Mouse (Mus musculus): ENCODE data around the gene Fam163a. TPM values are rescaled to one million over a fixed set of nuclear protein-coding genes. Genes with fewer than 3 reads are reported as not detected.

The Fam163a gene
- polyA plus RNA-seq, 1 experiment from 2014 or later, result 1.8 TPM

DNA sequence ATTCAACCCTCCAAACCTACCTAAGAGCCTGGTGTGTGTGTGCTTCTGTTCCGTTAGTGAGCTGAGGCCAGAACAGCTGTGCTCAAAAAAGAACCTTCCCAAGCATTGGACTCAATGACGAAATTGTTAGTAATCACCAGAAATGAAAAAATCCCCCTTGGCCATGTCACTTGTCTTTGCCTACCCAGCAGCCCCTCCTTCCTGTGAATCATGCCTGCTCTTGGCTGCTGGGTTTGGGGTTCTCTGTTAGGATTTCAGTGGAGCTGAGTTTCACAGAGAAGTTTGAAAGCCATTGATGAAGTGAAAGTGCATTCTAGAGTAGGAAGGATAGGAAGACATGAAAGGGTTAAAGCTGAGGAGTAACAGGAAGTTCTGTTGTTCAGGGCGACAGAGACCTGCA is 138.7 kb downstream of the Fam163a start:
- H3K9ac ChIP-seq (ENCODE audit: low read depth, low read length), result no peak overlapping the region
- H3K36me3 ChIP-seq (ENCODE audit: control insufficient read depth, insufficient read depth), result peaks cover 57% of the 10 kb centered on the region
- H3K4me1 ChIP-seq (replicated peaks; ENCODE audit: control insufficient read depth, insufficient read depth, low read length), result no peaks in the 10 kb centered on the region
- TF ChIP-seq CTCF (IDR thresholded peaks at IDR 0.05; ENCODE audit: low read depth), result no peak
- no peak overlapping the region for H3K4me3 ChIP-seq (ENCODE audit: low read depth, low read length)
- H3K4me2 ChIP-seq (replicated peaks; ENCODE audit: low read depth), result no peak overlapping the region
- H3K27me3 ChIP-seq (replicated peaks; ENCODE audit: control insufficient read depth, insufficient read depth, low read length), result no peaks in the 10 kb centered on the region
- no peak overlapping the region for H3K27ac ChIP-seq (ENCODE audit: low read depth, low read length)
- ATAC-seq, result no peak
- no peaks in the 10 kb centered on the region for H3K9me3 ChIP-seq (ENCODE audit: control insufficient read depth)
- 55% methylated on average over 3 of the region's 3 CpGs for WGBS

DNA sequence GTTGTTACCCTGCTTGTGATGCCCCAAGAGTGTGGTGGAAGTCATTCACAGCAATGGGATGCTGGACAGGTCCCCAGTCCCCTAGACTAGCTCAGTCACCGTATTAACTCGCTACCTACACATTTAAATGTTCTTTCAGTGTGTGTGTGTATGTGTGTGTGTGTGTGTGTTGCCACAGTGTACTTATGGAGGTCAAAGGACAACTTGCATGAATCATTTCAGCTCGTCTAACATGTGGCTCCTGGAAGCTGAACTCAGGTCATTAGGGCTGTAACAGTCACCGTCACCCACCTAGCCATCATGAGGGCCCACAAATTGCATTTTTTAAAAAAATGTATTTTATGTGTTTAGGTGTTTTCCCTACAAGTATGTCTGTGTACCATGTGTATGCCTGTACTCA is 142.6 kb downstream of the Fam163a start:
- no peak overlapping the region for H3K4me2 ChIP-seq (replicated peaks; ENCODE audit: low read depth)
- no peaks in the 10 kb centered on the region for H3K27me3 ChIP-seq (replicated peaks; ENCODE audit: control insufficient read depth, insufficient read depth, low read length)
- peaks cover 76% of the 10 kb centered on the region for H3K36me3 ChIP-seq (ENCODE audit: control insufficient read depth, insufficient read depth)
- ATAC-seq, result peak; percentile 63; the same call in 1 of the 2 replicates
- H3K9me3 ChIP-seq (ENCODE audit: control insufficient read depth), result no peaks in the 10 kb centered on the region
- no peak overlapping the region for H3K4me3 ChIP-seq (ENCODE audit: low read depth, low read length)
- H3K4me1 ChIP-seq (replicated peaks; ENCODE audit: control insufficient read depth, insufficient read depth, low read length), result no peaks in the 10 kb centered on the region
- 69% methylated on average over 4 of the region's 4 CpGs for WGBS
- no peak overlapping the region for H3K27ac ChIP-seq (ENCODE audit: low read depth, low read length)
- no peak overlapping the region for H3K9ac ChIP-seq (ENCODE audit: low read depth, low read length)
- no peak for TF ChIP-seq CTCF (IDR thresholded peaks at IDR 0.05; ENCODE audit: low read depth)

DNA sequence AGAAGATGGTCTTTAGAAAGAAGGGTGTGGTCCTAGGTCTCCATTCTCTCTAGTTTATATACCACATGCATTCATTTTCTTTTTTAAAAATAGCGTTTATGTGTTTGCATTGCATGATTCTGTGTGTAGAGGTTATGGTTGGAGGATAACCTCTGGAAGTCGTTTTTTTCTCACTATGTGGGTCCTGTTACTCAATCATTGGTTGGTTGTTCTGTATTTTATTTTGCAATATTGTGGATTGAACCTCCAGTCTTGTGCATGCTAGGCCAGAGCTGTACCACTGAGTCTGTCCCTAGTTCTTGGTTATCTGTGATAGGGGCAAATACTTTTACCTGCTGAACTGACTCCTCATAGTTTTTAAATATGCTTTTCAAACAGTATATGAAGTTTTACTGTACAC is 146.6 kb downstream of the Fam163a start:
- ATAC-seq, result no peak
- WGBS, result 76% methylated on average over 2 of the region's 2 CpGs
- Histone ChIP-seq H3K4me1 (replicated peaks; ENCODE audit: control insufficient read depth, insufficient read depth, low read length) (no peaks in the 10 kb centered on the region), H3K9me3 (ENCODE audit: control insufficient read depth) (no peaks in the 10 kb centered on the region), H3K27ac (ENCODE audit: low read depth, low read length) (no peak overlapping the region), H3K27me3 (replicated peaks; ENCODE audit: control insufficient read depth, insufficient read depth, low read length) (no peaks in the 10 kb centered on the region), H3K4me2 (replicated peaks; ENCODE audit: low read depth) (no peak overlapping the region), H3K9ac (ENCODE audit: low read depth, low read length) (no peak overlapping the region), H3K36me3 (ENCODE audit: control insufficient read depth, insufficient read depth) (peaks cover 60% of the 10 kb centered on the region), H3K4me3 (ENCODE audit: low read depth, low read length) (no peak overlapping the region)
- TF ChIP-seq CTCF (IDR thresholded peaks at IDR 0.05; ENCODE audit: low read depth), result no peak

DNA sequence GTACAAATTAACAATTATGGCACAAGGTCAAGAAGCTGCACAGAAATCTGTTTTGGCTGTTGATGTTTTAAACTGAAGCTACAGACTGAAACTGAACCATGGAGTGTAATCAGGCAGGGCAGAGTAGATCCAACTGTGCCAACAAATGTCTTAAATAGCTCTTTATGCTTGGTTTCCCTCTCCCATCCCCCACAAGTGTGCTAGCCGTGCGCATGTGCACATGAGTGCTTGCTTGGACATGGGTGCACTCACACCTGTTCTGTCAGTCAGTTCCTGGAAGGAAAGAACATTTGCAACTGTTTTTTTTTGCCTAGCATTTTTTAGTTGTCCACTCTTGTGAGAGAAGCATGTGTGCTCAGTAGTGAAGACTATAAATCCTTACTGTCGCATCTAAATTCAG is 158.1 kb downstream of the Fam163a start:
- Histone ChIP-seq H3K9ac (ENCODE audit: low read depth, low read length) (no peak overlapping the region), H3K36me3 (ENCODE audit: control insufficient read depth, insufficient read depth) (peaks cover 51% of the 10 kb centered on the region), H3K4me3 (ENCODE audit: low read depth, low read length) (no peak overlapping the region), H3K4me2 (replicated peaks; ENCODE audit: low read depth) (no peak overlapping the region), H3K4me1 (replicated peaks; ENCODE audit: control insufficient read depth, insufficient read depth, low read length) (0 out of 2 replicates have a peak, but pooled peaks cover 9% of the 10 kb centered on the region), H3K9me3 (ENCODE audit: control insufficient read depth) (no peaks in the 10 kb centered on the region), H3K27me3 (replicated peaks; ENCODE audit: control insufficient read depth, insufficient read depth, low read length) (no peaks in the 10 kb centered on the region), H3K27ac (ENCODE audit: low read depth, low read length) (no peak overlapping the region)
- TF ChIP-seq CTCF (IDR thresholded peaks at IDR 0.05; ENCODE audit: low read depth), result no peak
- ATAC-seq, result no peak
- 81% methylated on average over 3 of the region's 3 CpGs for WGBS

DNA sequence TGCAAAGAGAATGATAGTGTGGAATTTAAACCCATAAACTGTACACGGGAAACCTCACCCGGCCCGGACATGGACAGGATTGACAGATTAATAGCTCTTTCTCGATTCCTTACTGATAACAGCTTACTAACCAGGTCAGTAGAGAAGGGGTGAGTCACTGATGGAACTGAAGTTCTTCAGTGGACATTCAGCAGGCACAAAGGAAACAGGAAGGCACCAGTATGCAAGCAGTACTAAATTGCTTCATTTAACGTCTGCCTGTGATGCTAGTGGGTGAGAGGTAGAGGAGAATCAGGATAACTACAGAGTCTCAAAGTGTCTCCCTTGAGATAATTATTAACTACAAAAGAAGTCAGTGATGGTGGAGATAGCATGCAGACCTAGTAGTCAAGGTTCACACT is 160.6 kb downstream of the Fam163a start:
- H3K9ac ChIP-seq (ENCODE audit: low read depth, low read length), result no peak overlapping the region
- H3K9me3 ChIP-seq (ENCODE audit: control insufficient read depth), result no peaks in the 10 kb centered on the region
- H3K4me3 ChIP-seq (ENCODE audit: low read depth, low read length), result no peak overlapping the region
- H3K36me3 ChIP-seq (ENCODE audit: control insufficient read depth, insufficient read depth), result peaks cover 38% of the 10 kb centered on the region
- WGBS, result 34% methylated on average over 5 of the region's 5 CpGs
- peak overlapping the region; percentile 64; the same call in 1 of the 2 replicates for H3K4me2 ChIP-seq (replicated peaks; ENCODE audit: low read depth)
- no peak for TF ChIP-seq CTCF (IDR thresholded peaks at IDR 0.05; ENCODE audit: low read depth)
- H3K4me1 ChIP-seq (replicated peaks; ENCODE audit: control insufficient read depth, insufficient read depth, low read length), result 0 out of 2 replicates have a peak, but pooled peaks cover 9% of the 10 kb centered on the region
- no peaks in the 10 kb centered on the region for H3K27me3 ChIP-seq (replicated peaks; ENCODE audit: control insufficient read depth, insufficient read depth, low read length)
- peak; percentile 64 for ATAC-seq
- H3K27ac ChIP-seq (ENCODE audit: low read depth, low read length), result peak overlapping the region; percentile 94; the same call in 1 of the 2 replicates

DNA sequence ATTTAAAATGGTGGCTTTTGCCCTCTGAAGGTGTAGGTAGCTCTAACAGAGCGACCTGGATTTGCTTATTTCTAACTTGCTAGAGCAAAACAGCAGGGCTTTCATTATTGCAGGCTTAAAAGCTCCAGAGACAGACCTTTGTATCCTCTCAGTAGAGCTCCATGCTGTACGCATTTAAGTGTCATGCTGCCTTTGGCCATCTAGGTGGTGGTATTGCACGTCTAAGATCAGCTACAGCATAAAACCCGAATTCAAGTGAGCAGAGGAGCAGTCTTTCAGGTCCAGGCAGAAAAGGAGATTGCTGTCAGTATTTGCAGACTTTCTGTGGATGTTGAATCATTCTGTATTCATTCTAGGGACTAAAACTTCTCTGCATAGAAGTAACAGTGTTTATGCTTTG is 161.8 kb downstream of the Fam163a start:
- 0 out of 2 replicates have a peak, but pooled peaks cover 5% of the 10 kb centered on the region for H3K4me1 ChIP-seq (replicated peaks; ENCODE audit: control insufficient read depth, insufficient read depth, low read length)
- ATAC-seq, result peak; percentile 39; the same call in 1 of the 2 replicates
- peak; percentile 84 for TF ChIP-seq CTCF (IDR thresholded peaks at IDR 0.05; ENCODE audit: low read depth)
- WGBS, result 12% methylated on average over 4 of the region's 4 CpGs
- no peaks in the 10 kb centered on the region for H3K9me3 ChIP-seq (ENCODE audit: control insufficient read depth)
- H3K4me3 ChIP-seq (ENCODE audit: low read depth, low read length), result 0 out of 2 replicates have a peak overlapping the region, but pooled peaks have one; percentile 14
- peak overlapping the region; percentile 64 for H3K4me2 ChIP-seq (replicated peaks; ENCODE audit: low read depth)
- peaks cover 30% of the 10 kb centered on the region for H3K36me3 ChIP-seq (ENCODE audit: control insufficient read depth, insufficient read depth)
- H3K9ac ChIP-seq (ENCODE audit: low read depth, low read length), result no peak overlapping the region
- peak overlapping the region; percentile 94 for H3K27ac ChIP-seq (ENCODE audit: low read depth, low read length)
- no peaks in the 10 kb centered on the region for H3K27me3 ChIP-seq (replicated peaks; ENCODE audit: control insufficient read depth, insufficient read depth, low read length)

All from intestine, postnatal 0 days (tissue).